Mouse (Mus musculus) spleen, adult 2 months (tissue): ENCODE results near the gene Gm47791.

Experiments used
- CTCF ChIP-seq: fragments of 200-500 bp; IDR thresholded peaks from 2 replicates; pipeline ENCODE4 v1.5.1; 2011; ENCODE audit warnings: mild to moderate bottlenecking, inconsistent platforms; ENCODE audit not compliant: insufficient read depth, insufficient read length, insufficient replicate concordance; ENCODE audit errors: extremely low read depth
- POLR2A ChIP-seq: fragments of 200-500 bp; IDR thresholded peaks from 2 replicates; pipeline ENCODE4 v1.6.1; 2011; ENCODE audit warnings: low read depth, low read length, inconsistent platforms

GRCm38 (mm10) chr1:82775293-82775692 is 4.2 kb upstream of the Gm47791 start:
- TF ChIP-seq CTCF, result no peak
- TF ChIP-seq POLR2A, result no peak
